Mouse (Mus musculus) monocyte, adult 5-6 weeks (primary cell): Measurements from ENCODE around the gene Gm9008. TPM values are rescaled to one million over a fixed set of nuclear protein-coding genes. Genes with fewer than 3 reads are reported as not detected.

ENCODE experiments used
- ATAC-seq: fragments of 153-309, 156-312 bp; replicated peaks from 2 replicates; pipeline ENCODE4 v1.8.0; 2017; ENCODE audit warnings: mild to moderate bottlenecking; ENCODE audit not compliant: low TSS enrichment, insufficient number of reproducible peaks, severe bottlenecking, poor library complexity, low FRiP score
- total RNA-seq: library from RNA; stranded (forward); fragments of 200-1000, 200-491, 200-594 nt; gene quantifications from 3 replicates; pipeline ENCODE4 v1.2.3, GENCODE M21; 2017

The Gm9008 gene
- not detected in 3 replicates for total RNA-seq

- ATAC-seq, result 0 out of 2 replicates have a peak, but pooled peaks have one; percentile 15
Observed at GRCm38 (mm10) chr6:76497054-76497835, at the start of gene Gm9008. Gm9008 (minus strand) TSS chr6:76497784.

- no peak for ATAC-seq
Observed at GRCm38 (mm10) chr6:76521975-76522641, 24.5 kb upstream of the Gm9008 start.

GRCm38 (mm10) chr6:76510200-76510599, 12.6 kb upstream of the Gm9008 start:
- no peak for ATAC-seq

GRCm38 (mm10) chr6:76496335-76496734, 1.2 kb downstream of the Gm9008 start:
- ATAC-seq, result peak; percentile 53

GRCm38 (mm10) chr6:76468194-76468593, 29.4 kb downstream of the Gm9008 start:
- ATAC-seq, result no peak
